Mouse (Mus musculus) heart, postnatal 14 days (tissue): Measurements from ENCODE around the gene Cckbr. TPM values are rescaled to one million over a fixed set of nuclear protein-coding genes. Genes with fewer than 3 reads are reported as not detected.
A peak's percentile ranks its signal among the peaks of the same experiment; 100 is the strongest.

ENCODE experiments used
- DNase-seq, 2 experiments: peaks; one replicate each; pipeline ENCODE4 v3.0.0; 2021 to 2022
- intact Hi-C: fragments of 180-260 bp; cut with DNase I; formaldehyde crosslinking; loops from one replicate; pipeline ENCODE4 v1.15.1; 2025
- long read RNA-seq, 2 experiments: library from polyadenylated mRNA; stranded (forward); transcript quantifications; one replicate each; pipeline ENCODE4 v2.0.0; 2021
- total RNA-seq, 2 experiments: library from RNA; stranded (reverse); gene quantifications; 2 replicates each; pipeline ENCODE4 v1.2.3; 2021

The Cckbr gene
- not detected for total RNA-seq
- long read RNA-seq, experiment 1: 0 reads
- long read RNA-seq, experiment 2: 0 reads

DNA sequence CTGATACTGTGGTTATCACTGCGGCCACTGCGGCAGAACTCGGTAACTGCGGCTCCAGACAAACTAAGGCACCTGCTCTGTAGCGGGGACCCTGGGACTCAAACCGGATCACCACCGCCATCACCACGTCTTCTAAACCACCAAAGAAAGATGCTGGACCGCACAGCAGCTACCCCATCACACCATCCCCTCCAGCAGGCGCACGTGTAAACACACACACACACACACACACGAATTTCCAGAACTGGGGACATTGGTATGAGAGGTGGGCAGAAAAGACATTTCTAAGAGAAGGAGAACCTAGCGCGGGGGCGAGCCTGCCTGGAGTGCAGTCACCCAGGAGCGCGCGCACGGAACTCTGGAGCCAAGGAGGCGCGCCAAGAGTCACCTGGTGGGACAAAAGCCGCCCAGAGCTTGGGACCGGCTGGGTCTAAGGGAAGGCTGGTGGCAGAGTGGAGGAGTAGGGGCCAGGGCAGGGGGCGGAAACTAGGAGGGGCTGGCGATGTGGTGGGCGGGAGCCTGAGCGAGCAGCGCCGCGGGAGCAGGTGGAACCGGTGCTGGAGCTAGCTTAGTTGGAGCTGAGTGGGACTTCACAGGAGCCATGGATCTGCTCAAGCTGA lies at the start of gene Cckbr:
Gene Cckbr (plus strand): TSS at position 308 of the 620 bp plus-strand sequence.
- DNase-seq: no peak
- intact Hi-C loops: no loop called here

GRCm38 (mm10) chr7:105380329-105380728 lies 45.2 kb upstream of the Cckbr start:
- intact Hi-C loops: no loop called here
- no peak for DNase-seq

GRCm38 (mm10) chr7:105387696-105388095 lies 37.8 kb upstream of the Cckbr start:
- intact Hi-C loops: no loop called here
- no peak for DNase-seq

- DNase-seq: no peak
- intact Hi-C loops: no loop called here
Observed at GRCm38 (mm10) chr7:105390236-105390635, 35.3 kb upstream of the Cckbr start.

- intact Hi-C loops: no loop called here
- DNase-seq: no peak
Observed at GRCm38 (mm10) chr7:105394606-105395005, 30.9 kb upstream of the Cckbr start.

- intact Hi-C loops: no loop called here
- no peak for DNase-seq
Observed at GRCm38 (mm10) chr7:105395131-105395820, 30.3 kb upstream of the Cckbr start.

DNA sequence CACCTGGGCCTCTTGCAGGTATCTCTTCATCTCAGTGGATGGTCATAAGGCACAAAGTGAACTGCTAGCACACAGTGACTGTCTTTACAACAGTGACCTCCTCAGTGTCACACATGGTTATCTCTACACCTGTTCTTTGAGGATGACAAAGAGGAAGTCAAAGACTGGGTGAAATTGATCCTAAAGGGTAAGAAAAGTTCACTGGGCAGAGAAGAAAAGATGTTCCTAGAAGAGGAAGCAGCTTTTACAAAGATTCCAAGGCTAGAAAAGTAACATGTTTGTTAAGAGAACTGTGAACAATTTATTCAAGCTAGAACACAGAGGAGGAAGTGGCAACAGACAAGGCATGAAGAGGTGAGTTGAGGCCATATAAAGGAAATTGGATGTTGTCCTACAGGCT lies 29.4 kb upstream of the Cckbr start:
- DNase-seq: no peak
- intact Hi-C loops: no loop called here

DNA sequence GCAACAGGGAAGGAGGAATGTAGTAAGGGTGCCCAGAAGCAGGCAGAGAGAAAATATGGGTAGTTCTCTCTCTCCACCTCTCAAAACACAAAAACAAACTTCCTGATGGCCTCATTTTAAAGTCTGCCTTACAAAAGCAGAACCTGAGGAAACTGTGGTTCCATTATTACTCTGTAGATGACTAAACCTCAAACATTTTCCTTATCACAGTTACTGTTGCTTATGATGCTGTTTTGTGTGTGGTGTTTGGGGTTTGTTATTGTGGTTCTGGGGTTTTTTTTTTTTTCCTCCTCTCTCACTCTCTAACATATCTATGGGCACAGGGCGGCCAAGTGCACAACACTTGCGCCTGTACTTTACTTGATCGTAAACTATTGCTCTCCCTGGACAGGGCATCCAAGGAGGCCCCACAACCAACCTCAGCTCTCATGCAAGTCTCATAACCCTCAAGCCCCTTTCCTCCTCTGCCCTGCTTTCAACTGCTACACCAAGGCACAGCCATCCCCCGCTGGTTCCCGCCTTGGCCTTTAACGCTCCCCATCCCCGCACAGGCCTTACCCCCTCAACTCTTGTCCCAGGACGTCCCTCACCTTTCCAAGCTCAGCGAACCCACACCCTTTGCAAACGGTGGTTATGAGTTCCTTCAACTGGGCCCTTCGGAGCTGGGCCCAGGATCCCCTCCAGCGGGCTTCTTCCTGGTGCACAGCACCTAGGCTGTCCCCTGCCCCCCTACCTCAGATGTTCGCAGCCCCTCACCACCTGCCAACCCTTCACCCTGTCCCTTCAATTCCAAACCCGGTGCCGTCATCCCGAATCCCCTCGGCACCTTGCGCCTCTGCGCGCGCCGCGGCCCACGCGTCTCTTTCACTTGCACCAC lies 26.2 kb upstream of the Cckbr start:
- DNase-seq: no peak
- intact Hi-C loops: no loop called here

DNA sequence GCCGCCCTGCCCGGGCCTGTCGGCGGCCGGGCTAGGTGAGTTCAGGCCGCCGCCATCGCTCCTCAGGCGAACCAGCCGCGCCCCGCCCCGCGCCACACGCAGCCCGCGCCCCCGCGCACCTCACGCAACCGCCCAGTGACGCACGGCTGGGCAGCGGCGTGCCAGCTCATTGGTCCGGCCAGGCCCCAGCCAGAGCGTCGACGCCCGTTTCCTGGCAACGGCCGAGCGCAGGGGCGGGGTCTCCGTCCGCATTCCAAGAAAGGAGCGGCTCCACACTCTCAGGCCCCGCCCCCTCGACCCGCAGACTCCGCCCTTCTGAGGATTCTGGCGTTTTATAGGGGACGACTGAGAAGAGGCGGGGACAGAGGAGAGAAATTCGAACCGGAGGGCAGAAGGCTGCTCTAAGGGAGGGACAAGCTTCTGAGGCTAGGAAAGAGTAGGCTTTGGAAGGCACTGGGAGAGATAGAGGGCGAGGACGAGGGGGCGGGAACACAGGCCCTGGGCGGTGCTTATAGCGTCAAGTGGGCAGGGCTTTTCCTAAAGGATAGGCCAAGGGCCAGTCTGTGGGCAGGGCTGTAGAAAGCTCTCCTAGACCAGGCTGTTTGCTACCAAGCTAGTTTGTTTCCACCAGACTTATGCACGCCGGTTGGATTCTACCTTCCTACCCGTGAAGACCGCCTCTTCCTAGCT lies 25.5 kb upstream of the Cckbr start, which contains the start of gene Fam160a2:
Gene Fam160a2 (minus strand): TSS at position 120 of the 690 bp plus-strand sequence.
- intact Hi-C loops: loop anchor here (5.0 kb wide), 1 partner anchor 227 kb away; no protein-coding TSS in a partner anchor
- peak; percentile 100 for DNase-seq

GRCm38 (mm10) chr7:105404268-105404667 lies 21.3 kb upstream of the Cckbr start, which contains the start of gene Cnga4:
Gene Cnga4, plus strand, starts transcription at chr7:105404568.
- intact Hi-C loops: loop anchor here (5.0 kb wide), 1 partner anchor 223 kb away; no protein-coding TSS in a partner anchor
- DNase-seq: no peak

- no peak for DNase-seq
- intact Hi-C loops: no loop called here
Observed at GRCm38 (mm10) chr7:105406322-105406721, 19.2 kb upstream of the Cckbr start.

GRCm38 (mm10) chr7:105411874-105412632 lies 13.5 kb upstream of the Cckbr start:
- DNase-seq: peak; percentile 79 to 87
- intact Hi-C loops: loop anchor here (1.0 to 5.0 kb wide), 3 partner anchors 66 to 240 kb away; no protein-coding TSS in a partner anchor

DNA sequence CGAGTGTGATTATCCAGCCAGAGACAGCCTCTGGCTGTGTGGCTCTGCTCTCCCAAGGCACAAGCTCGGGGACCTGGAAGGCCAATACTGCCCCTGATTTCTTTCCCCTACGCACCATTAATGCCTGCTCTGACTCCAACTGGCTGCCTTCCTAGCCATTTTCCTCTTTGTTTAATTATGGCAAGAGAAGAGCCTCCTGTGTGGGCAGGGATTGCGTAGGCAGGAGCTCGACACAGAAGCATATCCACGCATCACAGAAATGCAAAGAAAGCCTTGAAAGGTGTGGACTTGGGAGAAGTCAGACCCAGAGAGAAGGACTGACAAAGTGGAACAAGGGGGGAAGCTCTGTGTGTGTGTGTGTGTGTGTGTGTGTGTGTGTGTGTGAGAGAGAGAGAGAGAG lies 11.1 kb upstream of the Cckbr start:
- intact Hi-C loops: loop anchor here (5.0 kb wide), 1 partner anchor 242 kb away; no protein-coding TSS in a partner anchor

GRCm38 (mm10) chr7:105416529-105416928 lies 9.0 kb upstream of the Cckbr start:
- no peak for DNase-seq

More for the DNA sequence above, 11.1 kb upstream of the Cckbr start:
- no peak for DNase-seq

GRCm38 (mm10) chr7:105418106-105418505 lies 7.4 kb upstream of the Cckbr start:
- DNase-seq: no peak
- intact Hi-C loops: no loop called here

More at GRCm38 (mm10) chr7:105416529-105416928, 9.0 kb upstream of the Cckbr start:
- intact Hi-C loops: no loop called here

DNA sequence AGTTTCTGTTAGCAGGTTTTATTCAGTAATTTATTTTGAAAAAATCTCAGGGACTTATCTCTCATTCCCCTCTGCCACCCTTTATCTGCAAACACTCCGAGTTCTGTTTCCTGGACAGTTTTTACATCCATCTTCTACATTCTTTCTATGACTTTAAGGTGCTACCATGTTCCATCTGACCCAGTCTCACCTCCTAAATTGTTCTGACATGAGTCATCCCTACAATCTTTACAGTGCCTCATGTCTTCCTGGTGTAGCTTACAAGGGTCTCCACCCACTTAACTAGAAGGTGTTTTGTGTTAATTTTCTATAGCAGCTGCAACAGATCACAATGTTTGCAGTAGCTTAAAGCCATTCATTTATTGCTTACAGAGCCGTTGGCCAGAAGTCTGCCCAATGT lies 4.6 kb upstream of the Cckbr start:
- intact Hi-C loops: no loop called here

GRCm38 (mm10) chr7:105424368-105424767 lies 1.2 kb upstream of the Cckbr start:
- intact Hi-C loops: no loop called here
- DNase-seq: no peak

More for the DNA sequence above, 4.6 kb upstream of the Cckbr start:
- no peak for DNase-seq

DNA sequence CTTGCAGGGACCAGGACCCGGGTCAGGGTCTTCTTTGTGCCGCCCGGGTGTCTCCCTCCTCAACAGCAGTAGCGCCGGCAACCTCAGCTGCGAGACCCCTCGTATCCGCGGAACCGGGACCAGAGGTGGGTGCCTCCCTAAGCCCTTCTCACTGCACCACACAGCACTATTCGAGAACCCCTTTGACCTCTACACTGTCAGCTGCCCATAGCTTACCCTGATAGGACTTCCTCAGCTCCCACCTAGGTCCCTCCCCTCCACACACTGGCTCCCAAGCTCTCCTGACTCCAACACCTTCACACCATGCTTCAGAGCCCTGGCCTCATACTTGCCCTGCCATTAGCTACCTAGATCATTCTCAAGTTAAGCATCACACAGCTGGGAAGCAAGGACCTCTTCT lies 520 bp downstream of the Cckbr start:
- intact Hi-C loops: no loop called here
- DNase-seq: no peak

DNA sequence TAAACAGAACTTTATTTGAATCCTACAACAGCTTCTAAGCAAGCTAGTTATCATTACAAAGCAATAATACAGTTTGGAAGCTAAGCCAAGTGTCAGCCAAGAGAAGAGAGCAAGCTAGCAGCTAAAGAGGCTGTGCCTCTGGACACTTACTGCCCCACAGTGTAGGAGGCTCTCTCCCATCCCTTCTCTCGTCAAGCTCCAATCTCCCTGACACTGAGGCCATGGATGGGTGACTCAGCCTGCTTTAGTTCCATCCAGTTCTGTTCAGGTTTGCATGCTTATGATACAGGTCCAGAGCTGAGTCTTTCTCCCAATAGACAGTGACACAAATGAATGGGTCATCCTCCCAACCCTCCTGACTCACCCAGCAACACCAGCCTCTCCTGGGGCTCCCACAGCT lies 6.5 kb downstream of the Cckbr start:
- no peak for DNase-seq
- intact Hi-C loops: no loop called here
